Mouse (Mus musculus): Measurements from ENCODE around the gene Larp1b. TPM values are rescaled to one million over a fixed set of nuclear protein-coding genes. Genes with fewer than 3 reads are reported as not detected.
"Not testable (repeated sequence)": the region's sequence is repeated elsewhere in the genome, so short reads cannot be mapped to it uniquely, and the experiment has no call there.

Gene Larp1b
- 13.5 and 22.2 TPM in 2 replicates for polyA plus RNA-seq (2012; rRNA removed)

DNA sequence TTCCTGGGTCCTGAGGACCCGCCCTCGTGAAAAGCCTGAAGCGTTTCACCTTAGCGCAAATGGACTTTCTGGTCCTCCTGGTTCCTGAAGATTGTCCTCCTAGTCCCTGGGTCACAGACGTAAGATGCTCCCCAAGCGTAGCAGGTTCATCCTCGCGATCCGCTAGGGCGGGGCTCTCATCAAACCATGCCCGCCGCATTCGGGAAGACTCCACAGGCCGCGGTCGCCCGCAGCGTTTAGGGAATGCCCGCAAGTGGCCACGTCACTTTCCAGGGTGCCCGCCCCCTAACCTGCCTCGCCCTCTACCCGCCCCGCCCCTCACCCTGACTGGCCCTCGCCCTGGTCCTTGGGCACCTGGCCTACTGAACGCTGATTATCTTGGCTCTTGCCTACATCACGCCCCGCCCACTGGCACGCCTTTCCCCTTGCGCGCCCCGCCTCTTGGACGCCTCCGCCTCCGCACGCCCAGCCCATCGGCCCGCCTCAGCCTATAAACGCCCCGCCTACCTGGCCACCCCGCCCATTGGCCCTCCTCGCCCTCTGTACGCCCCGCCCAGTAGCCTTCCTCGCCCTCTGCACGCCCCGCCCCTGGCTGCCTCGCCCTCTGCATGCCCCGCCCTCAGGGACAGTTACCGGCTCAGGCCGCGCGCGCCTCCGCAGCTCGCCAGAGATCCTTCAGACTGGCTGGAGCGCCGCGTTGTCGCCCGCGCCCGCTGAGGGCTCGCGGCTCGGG, at the start of gene Larp1b:
Larp1b (plus strand) TSS at position 659 of the 733 bp plus-strand sequence.
- DNase-seq (ENCODE audit: low read depth, low spot score) = peak; percentile 87
- WGBS = under 1% methylated on average over 64 of the region's 66 CpGs

DNA sequence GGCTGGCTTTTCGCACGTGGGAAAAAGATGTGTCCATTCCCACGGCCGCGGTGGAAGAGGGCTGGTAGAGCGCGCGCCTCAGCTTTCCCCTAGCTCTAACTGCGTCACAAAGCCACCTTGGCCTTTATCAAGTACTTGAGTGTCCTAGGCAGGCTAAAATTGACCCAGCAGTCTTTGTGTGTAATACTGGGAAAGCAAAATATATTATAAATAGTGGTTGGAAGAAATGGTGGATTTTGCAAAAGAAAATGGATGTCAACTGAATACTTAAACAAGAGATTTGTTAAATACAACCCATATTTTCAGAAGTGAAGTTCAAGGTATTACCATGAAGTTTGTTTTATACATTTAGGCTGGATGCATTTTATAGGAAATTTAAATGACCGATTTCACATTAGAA, 47.2 kb upstream of the Larp1b start, which contains the start of gene 1700034I23Rik:
1700034I23Rik (minus strand) TSS at position 101 of the 400 bp plus-strand sequence.
- 93% methylated on average over 8 of the region's 10 CpGs for WGBS

DNA sequence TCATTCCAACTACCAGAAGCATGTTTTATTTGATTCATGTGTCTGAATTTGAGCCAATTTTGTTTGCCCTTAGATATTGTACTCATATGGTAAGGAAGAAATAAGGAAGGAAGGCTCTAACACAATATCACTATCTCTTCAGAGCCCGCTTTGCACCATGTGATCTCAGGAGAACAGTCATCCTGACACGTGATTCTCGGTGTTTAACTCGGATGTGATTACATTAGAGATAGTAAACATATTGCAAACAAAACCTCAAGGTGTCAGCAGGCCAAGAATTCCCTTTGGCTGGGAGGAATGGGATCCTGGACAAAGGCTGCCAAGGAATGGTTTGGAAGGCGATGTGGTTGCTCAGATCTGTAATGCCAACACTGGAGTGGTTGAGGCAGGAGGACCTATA, 11.4 kb upstream of the Larp1b start:
- no peak for DNase-seq (ENCODE audit: low read depth, low spot score)

More for the DNA sequence above, 47.2 kb upstream of the Larp1b start, which contains the start of gene 1700034I23Rik:
- not testable (repeated sequence) for DNase-seq (ENCODE audit: low read depth, low spot score)

GRCm38 (mm10) chr3:40938592-40938991, 11.0 kb upstream of the Larp1b start:
- WGBS = 95% methylated on average over 4 of the region's 4 CpGs
- DNase-seq (ENCODE audit: low read depth, low spot score) = no peak

More for the DNA sequence above, 11.4 kb upstream of the Larp1b start:
- WGBS = 71% methylated on average over 5 of the region's 5 CpGs

DNA sequence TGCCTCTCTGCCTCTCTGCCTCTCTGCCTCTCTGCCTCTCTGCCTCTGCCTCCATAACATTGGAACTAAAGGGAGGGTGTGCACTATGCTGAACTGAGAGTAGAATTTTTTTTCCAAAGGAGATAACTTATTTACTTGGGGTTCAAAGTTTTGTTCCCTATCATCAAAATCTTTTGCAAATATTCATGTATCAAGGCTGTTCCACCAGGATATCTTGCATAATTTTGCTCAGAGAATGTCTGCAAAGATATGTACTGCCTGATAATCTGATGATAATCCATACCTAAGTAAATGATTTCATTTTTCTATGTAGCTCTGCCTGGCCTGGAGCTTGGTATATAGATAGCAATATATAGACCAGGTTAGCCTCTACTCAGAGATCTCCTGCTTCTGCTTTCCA, 10.6 kb upstream of the Larp1b start:
- DNase-seq (ENCODE audit: low read depth, low spot score) = no peak

- DNase-seq (ENCODE audit: low read depth, low spot score) = no peak
- WGBS = under 1% methylated on average over 97 of the region's 118 CpGs
These were observed 424 bp downstream of the Larp1b start for GRCm38 (mm10) chr3:40949903-40950600.

GRCm38 (mm10) chr3:40950601-40951201, 1.1 kb downstream of the Larp1b start:
- under 1% methylated on average over 43 of the region's 43 CpGs for WGBS
- DNase-seq (ENCODE audit: low read depth, low spot score) = peak; percentile 54

- WGBS = 4% methylated on average over 7 of the region's 7 CpGs
- DNase-seq (ENCODE audit: low read depth, low spot score) = peak; percentile 31
These were observed 1.7 kb downstream of the Larp1b start for GRCm38 (mm10) chr3:40951365-40951764.

DNA sequence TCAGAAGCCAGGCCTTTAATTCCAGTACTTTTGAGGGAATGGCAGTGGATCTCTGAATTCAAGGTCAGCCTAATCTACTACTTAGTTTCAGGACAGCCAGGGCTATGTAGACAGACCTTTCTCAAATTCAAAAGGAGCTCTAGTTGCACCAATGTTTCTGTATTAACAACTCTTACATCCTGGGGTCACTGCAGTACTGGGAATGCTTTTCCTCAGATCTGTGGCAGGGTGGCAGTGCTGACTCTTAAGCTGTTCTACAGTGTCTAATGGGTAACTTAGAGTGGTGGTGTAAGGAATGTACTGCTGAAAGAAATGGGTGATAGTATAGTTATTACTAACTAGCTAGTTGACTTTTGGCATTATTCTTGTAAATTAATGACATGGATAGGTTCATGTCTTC, 3.0 kb downstream of the Larp1b start:
- no peak for DNase-seq (ENCODE audit: low read depth, low spot score)

GRCm38 (mm10) chr3:40954792-40955191, 5.2 kb downstream of the Larp1b start:
- WGBS = 74% methylated on average over 1 of the region's 1 CpGs
- no peak for DNase-seq (ENCODE audit: low read depth, low spot score)

GRCm38 (mm10) chr3:40958831-40959230, 9.2 kb downstream of the Larp1b start:
- no peak for DNase-seq (ENCODE audit: low read depth, low spot score)

DNA sequence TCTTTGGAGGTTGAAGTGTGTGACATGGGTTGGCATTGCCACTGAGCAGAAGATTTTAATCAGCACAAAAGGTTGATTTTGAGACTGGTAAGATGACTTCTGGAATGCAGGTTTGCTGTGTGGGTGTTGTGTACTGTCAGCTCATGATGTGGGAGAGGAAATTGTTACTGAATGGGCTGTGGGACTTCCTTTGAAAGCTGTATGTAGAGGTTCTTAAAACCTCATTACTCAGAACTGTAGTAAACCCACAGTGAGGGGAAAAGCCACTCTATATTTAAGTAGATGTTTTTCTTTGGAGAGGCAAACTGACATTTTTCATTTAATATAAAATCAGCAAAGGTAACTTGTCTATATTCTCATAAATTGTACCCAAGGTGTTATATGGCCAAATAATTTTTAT, 31.1 kb downstream of the Larp1b start:
- DNase-seq (ENCODE audit: low read depth, low spot score) = no peak

- no peak for DNase-seq (ENCODE audit: low read depth, low spot score)
- WGBS = 68% methylated on average over 5 of the region's 5 CpGs
These were observed 37.9 kb downstream of the Larp1b start for GRCm38 (mm10) chr3:40987539-40987938.

GRCm38 (mm10) chr3:40988722-40989121, 39.1 kb downstream of the Larp1b start:
- DNase-seq (ENCODE audit: low read depth, low spot score) = no peak
- WGBS = 73% methylated on average over 2 of the region's 2 CpGs

GRCm38 (mm10) chr3:40991541-40991940, 41.9 kb downstream of the Larp1b start:
- DNase-seq (ENCODE audit: low read depth, low spot score) = no peak
- WGBS = 75% methylated on average over 3 of the region's 3 CpGs

DNA sequence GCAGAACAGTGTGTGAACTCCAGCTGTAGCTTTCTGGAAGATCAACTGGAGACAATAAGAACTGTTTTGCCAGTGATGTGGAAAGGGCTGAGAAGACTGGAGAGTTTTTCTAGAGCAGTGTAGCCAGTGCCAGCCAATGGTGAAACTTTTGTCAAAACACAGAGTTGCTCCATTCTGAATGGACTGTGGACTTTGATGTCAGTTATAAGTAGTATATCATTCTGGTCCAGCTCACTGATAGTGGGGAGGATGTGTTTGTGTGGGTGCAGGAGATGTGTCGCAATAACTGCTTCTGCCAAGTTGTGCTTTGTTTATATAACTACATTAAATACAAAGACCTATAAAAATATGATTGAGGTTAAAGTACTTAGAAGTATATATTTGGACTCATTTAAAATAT, 45.5 kb downstream of the Larp1b start:
- no peak for DNase-seq (ENCODE audit: low read depth, low spot score)
- 29% methylated on average over 1 of the region's 1 CpGs for WGBS

- 83% methylated on average over 8 of the region's 8 CpGs for WGBS
- no peak for DNase-seq (ENCODE audit: low read depth, low spot score)
These were observed 59.7 kb downstream of the Larp1b start for GRCm38 (mm10) chr3:41009315-41009714.

DNA sequence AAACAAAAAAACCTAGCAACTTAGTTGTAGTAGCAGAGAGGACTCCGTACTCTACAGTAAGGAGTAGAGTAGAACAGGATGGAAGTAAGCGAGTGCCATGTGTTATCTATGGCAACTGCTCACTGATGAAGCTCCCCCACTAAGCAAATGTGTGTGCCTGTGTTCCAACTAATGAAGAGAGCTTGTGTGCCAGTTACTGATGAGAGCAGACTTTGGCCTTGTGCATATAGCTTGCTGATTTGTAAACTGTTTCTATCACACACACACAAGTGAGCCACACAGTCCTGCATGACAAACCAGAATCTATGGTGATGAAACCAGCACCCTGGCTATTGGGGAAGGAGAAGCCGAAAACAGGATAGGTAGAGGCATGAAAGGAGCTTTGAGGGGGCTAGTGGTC, 60.4 kb downstream of the Larp1b start:
- no peak for DNase-seq (ENCODE audit: low read depth, low spot score)
- WGBS = 90% methylated on average over 3 of the region's 3 CpGs

DNA sequence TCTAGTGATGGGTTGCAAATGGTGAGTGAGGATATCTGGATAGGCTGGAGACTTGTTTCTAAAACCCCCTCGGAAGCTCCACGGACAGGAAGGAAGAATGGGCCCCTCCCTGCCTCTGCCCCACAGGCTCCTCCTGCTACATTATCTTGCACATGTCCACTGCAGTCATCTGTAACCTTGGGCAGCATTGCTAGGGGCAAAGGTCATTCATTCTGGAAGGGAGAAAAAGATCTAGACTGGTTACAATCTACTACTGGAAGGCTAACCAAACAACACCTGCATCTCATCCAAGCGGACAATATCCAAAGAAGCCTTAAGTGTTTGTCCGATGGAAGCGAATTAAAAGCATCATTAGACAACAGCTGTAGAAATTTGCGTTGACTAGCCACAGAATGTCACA, 61.1 kb downstream of the Larp1b start:
- DNase-seq (ENCODE audit: low read depth, low spot score) = no peak
- WGBS = 75% methylated on average over 6 of the region's 6 CpGs

GRCm38 (mm10) chr3:41012451-41012850, 62.8 kb downstream of the Larp1b start:
- no peak for DNase-seq (ENCODE audit: low read depth, low spot score)
- WGBS = 97% methylated on average over 7 of the region's 7 CpGs

DNA sequence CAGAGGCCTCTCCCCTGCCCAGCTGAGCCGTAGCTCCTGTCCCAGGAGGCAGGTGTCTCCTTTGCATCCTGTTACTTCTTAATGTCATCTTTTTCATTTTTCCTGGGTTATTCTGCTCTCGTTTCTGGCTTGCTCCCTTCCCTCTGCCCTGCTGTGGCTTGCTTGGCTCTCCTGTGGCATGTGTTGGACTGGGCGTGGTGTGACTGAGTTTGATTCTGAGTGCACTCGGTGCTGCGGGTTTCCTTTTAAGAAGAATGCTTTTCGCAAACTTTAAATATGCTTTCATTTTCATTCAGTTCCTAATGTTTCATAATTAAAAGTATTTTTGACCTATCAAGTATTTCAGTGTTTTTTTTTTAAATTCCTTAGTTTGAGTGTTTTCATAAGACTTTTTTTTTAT, 65.3 kb downstream of the Larp1b start:
- WGBS = 50% methylated on average over 6 of the region's 6 CpGs
- DNase-seq (ENCODE audit: low read depth, low spot score) = no peak
